Mouse (Mus musculus) bone marrow, adult 2 months (tissue): Measurements from ENCODE around the gene Fndc11. TPM values are rescaled to one million over a fixed set of nuclear protein-coding genes. Genes with fewer than 3 reads are reported as not detected.

Source experiments
- H3K27ac ChIP-seq: fragments of 200-500 bp; 2 replicates; pipeline ENCODE4 v1.5.1; 2012; ENCODE audit warnings: low read depth, mild to moderate bottlenecking, control low read depth, inconsistent platforms, low read length; ENCODE audit not compliant: control insufficient read depth, poor library complexity, insufficient read depth
- H3K4me1 ChIP-seq: fragments of 200-500 bp; 2 replicates; pipeline ENCODE4 v1.6.1; 2011; ENCODE audit warnings: low read length; ENCODE audit not compliant: control insufficient read depth, insufficient read depth
- H3K4me3 ChIP-seq: fragments of 200-500 bp; replicated peaks from 2 replicates; pipeline ENCODE3; 2011; ENCODE audit warnings: mild to moderate bottlenecking, low read depth, low read length, control low read depth; ENCODE audit not compliant: control insufficient read depth
- CTCF ChIP-seq: fragments of 200-500 bp; IDR thresholded peaks from 2 replicates; pipeline ENCODE4 v1.5.1; 2011; ENCODE audit warnings: low read length, control low read depth; ENCODE audit not compliant: control insufficient read depth, insufficient read depth
- POLR2A ChIP-seq: fragments of 200-500 bp; IDR thresholded peaks from 2 replicates; pipeline ENCODE4 v1.6.1; 2011; ENCODE audit warnings: low read depth, mild to moderate bottlenecking, control low read depth, low read length, borderline replicate concordance; ENCODE audit not compliant: control insufficient read depth
- WGBS: fragments of 180-500 bp; shearing (Covaris S2); methylation state at CpG from one replicate; pipeline ENCODE4 v1.1.7; 2018; 5-methylcytosine and 5-hydroxymethylcytosine counted together
- polyA plus RNA-seq: library from polyadenylated mRNA; stranded (reverse); fragments of >200 nt; gene quantifications from 2 replicates; pipeline ENCODE4 v1.2.4, GENCODE M21; 2011; ENCODE audit warnings: low replicate concordance; ENCODE audit not compliant: missing spikeins, insufficient read depth, insufficient read length

Gene Fndc11
- polyA plus RNA-seq, 1 experiment: not detected

- no peak overlapping the region for H3K27ac ChIP-seq
- TF ChIP-seq CTCF (no peak), POLR2A (no peak)
- no peaks in the 10 kb centered on the region for H3K4me1 ChIP-seq
- 71% methylated on average over 1 of the region's 1 CpGs for WGBS
- no peak overlapping the region for H3K4me3 ChIP-seq
These were observed 32.0 kb downstream of the Fndc11 start for GRCm38 (mm10) chr2:181251841-181252240.

DNA sequence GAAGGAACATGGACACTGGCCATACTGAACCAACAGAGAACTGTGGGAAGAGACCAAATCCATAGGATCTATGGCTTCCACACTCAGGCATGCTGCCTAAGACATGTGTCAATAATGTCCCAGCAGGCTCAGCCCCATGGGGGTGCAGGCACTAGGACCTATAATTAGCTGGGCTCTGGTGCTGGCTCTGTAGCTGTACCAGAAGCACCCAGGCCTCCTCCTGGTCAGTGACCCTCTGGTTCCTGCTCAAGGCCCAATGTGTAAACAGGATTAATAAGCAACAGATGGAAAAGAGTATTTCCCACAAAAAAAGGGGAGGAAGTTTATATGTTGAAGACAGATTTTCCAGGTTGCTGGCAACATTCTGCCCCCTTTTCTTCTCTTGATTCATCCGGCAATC lies 33.4 kb downstream of the Fndc11 start:
- H3K27ac ChIP-seq: no peak overlapping the region
- no peaks in the 10 kb centered on the region for H3K4me1 ChIP-seq
- TF ChIP-seq CTCF (no peak), POLR2A (no peak)
- WGBS: 81% methylated on average over 1 of the region's 1 CpGs
- H3K4me3 ChIP-seq: no peak overlapping the region

GRCm38 (mm10) chr2:181266839-181267238 lies 47.0 kb downstream of the Fndc11 start:
- no peak overlapping the region for H3K4me3 ChIP-seq
- no peak overlapping the region for H3K27ac ChIP-seq
- no peaks in the 10 kb centered on the region for H3K4me1 ChIP-seq
- TF ChIP-seq CTCF: no peak
- TF ChIP-seq POLR2A: no peak
- 94% methylated on average over 2 of the region's 2 CpGs for WGBS

DNA sequence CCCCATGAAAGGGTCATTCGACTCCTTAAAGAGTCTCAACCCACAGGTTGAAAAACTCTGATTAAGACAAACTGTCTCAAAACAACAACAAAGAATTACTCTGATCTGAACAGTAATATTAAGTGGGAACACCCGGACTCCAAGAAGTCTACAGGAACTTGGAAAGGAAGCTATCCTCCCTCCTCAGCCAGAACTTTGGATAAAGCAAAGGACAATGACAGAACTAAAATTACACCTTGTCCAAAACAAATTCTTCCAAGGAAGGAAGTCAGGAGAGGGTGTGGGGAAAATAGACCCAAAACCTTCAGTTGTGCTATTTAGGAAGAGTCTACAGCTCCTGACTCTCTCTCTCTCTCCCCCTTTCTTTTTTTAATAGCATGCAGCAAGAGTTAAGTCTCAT lies 52.3 kb downstream of the Fndc11 start:
- no peak overlapping the region for H3K4me3 ChIP-seq
- no peak for TF ChIP-seq POLR2A
- TF ChIP-seq CTCF: no peak
- no peak overlapping the region for H3K27ac ChIP-seq
- H3K4me1 ChIP-seq: no peaks in the 10 kb centered on the region
- 88% methylated on average over 2 of the region's 2 CpGs for WGBS

Other genes with a start within 250 kb of the Fndc11 start
- 0.52 and 2.6 TPM in 2 replicates for gene Col20a1, start 233.5 kb upstream of the Fndc11 start, polyA plus RNA-seq
- gene Chrna4, start 176.5 kb upstream of the Fndc11 start, polyA plus RNA-seq: not detected in 2 replicates
- gene Kcnq2, start 84.7 kb upstream of the Fndc11 start, polyA plus RNA-seq: not detected in 2 replicates
- gene Eef1a2, start 63.0 kb upstream of the Fndc11 start, polyA plus RNA-seq: 0.47 and 0.97 TPM in 2 replicates
- 43.8 and 59.8 TPM in 2 replicates for gene Ppdpf, start 32.8 kb upstream of the Fndc11 start, polyA plus RNA-seq
- gene Ptk6, start 17.2 kb upstream of the Fndc11 start, polyA plus RNA-seq: not detected in 2 replicates
- not detected in 2 replicates for gene Srms, start 6.8 kb upstream of the Fndc11 start, polyA plus RNA-seq
- 11.2 and 29.3 TPM in 2 replicates for gene Helz2, start 22.0 kb downstream of the Fndc11 start, polyA plus RNA-seq
- gene Gmeb2, start 68.0 kb downstream of the Fndc11 start, polyA plus RNA-seq: 18.5 and 28.7 TPM in 2 replicates
- 2.7 TPM in 1 of 2 replicates, not detected in the other for gene Stmn3, start 94.5 kb downstream of the Fndc11 start, polyA plus RNA-seq
- 44.7 and 86.6 TPM in 2 replicates for gene Rtel1, start 99.7 kb downstream of the Fndc11 start, polyA plus RNA-seq
- 10.8 and 30.8 TPM in 2 replicates for gene Zgpat, start 144.9 kb downstream of the Fndc11 start, polyA plus RNA-seq
- gene Arfrp1, start 145.4 kb downstream of the Fndc11 start, polyA plus RNA-seq: 25.1 and 48.4 TPM in 2 replicates
- gene Lime1, start 160.1 kb downstream of the Fndc11 start, polyA plus RNA-seq: 37.9 and 47.7 TPM in 2 replicates
- gene Zbtb46, start 239.4 kb downstream of the Fndc11 start, polyA plus RNA-seq: 5.2 and 9.7 TPM in 2 replicates